Mouse (Mus musculus) hematopoietic stem cell, adult 5-6 weeks (primary cell): ENCODE results near the gene Smim27. TPM values are rescaled to one million over a fixed set of nuclear protein-coding genes. Genes with fewer than 3 reads are reported as not detected.
A peak's percentile ranks its signal among the peaks of the same experiment; 100 is the strongest.

Experiments
- ATAC-seq, 2 experiments: fragments of 125-278 bp in 1 of 2; replicated peaks in 1 of 2; 2 replicates each; pipeline ENCODE4 v1.8.0; 2016 to 2017; ENCODE audit warnings: inconsistent platforms in 2 of 2, mild to moderate bottlenecking in 2 of 2, moderate number of reproducible peaks in 2 of 2, low read depth in 1 of 2, moderate TSS enrichment in 1 of 2; ENCODE audit not compliant: low FRiP score in 2 of 2, poor library complexity in 2 of 2, severe bottlenecking in 2 of 2, insufficient read depth in 1 of 2, low TSS enrichment in 1 of 2
- total RNA-seq: library from RNA; stranded (forward); fragments of 172-1452, 232-1000 nt; gene quantifications from 2 replicates; pipeline ENCODE4 v1.2.3, GENCODE M21; 2017

Gene Smim27
- total RNA-seq, 1 experiment from 2014 or later = 11.1 TPM

DNA sequence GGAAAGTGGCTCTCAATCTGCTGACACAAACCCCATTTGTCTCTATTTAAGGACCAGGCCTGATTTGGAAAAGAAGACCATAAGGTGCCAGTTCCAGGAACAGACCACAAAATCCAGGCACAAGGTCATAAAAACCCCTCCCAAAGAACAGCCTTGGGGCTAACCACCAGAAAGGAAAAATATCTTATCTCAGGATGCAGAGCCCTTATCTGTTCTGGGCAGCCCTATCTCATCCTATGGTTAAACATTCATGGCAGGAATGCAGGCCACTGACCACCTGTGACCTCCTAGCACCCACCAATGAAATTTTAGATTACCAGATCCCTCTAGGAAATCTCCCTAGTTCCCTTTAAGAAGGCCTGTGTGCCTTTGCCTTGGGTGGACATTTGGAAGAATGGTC, 40.3 kb downstream of the Smim27 start:
- peak in 1 of 2 experiments; percentile 16; a peak in 1 of 4 replicates for ATAC-seq

DNA sequence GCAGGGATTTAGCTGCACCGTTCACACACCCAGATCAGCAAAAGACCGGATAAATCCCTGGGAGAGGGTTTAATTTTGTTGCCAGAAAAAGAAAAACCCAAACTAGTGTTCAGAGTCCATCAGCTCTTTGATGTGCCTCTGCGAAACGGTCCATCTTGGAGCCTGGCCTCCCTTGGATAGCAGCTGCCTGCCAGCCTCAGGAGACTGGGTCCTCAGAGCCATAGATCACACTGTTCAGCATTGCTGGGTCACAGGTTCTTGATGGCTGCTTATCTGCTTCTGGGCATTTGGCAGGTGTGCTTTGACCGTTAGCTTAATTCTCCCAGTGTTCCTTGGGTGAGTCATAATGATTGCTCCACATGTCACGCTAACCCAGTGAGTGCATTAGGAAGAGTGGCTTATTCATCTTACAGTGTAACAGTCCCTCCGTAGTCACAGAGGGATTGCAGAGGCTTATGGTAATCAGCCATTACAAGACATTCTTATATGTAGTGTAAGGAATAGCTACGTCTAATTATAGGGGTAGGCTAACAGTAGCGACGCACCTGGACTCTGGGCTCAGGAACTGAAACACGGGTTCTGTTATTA, 41.5 kb downstream of the Smim27 start:
- ATAC-seq = no peak

DNA sequence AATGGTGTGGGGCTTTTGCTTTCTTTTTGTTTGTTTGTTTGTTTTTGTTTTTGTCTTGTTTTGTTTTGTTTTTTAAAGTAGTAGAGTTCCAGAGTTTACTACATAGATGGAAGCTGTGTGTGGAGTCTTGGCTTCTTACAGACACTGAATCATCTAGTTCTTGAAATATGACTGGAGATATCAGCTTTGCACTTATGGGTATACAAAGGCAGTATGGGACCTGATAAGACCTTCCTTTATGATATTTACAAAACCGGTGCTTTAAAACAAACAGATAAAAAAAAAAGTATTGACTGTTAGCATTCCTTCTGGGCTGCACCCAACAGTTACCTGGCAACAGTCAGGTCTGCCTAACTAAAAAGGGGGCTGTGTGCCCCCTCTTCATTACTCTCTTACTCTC, 42.8 kb downstream of the Smim27 start:
- ATAC-seq = no peak

DNA sequence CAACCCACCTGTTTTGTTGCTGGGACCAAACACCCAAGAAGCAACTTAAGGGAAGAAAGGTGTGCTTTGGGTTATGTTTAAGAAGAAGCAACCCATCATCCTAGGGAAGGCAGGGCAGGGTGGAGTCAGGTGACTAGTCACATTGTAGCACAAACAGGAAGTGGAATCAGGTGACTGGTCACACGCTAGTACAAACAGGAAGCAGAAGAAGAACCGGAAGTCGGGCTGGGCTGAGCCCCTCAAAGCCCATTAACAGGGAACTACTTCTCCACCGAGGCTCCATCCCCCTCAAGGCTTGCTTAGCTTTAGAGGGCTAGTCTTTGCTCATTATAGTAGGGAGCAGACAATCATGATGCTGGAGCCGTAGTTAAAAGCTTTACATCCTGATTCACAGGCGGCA, 43.6 kb downstream of the Smim27 start:
- peak; percentile 60 to 72 for ATAC-seq

GRCm38 (mm10) chr4:40317404-40317803, 48.0 kb downstream of the Smim27 start:
- ATAC-seq = no peak

Other genes starting within 250 kb of the Smim27 start
- 23.7 and 25.0 TPM in 2 replicates for gene Aco1, start 126.5 kb upstream of the Smim27 start, total RNA-seq
- 65.7 and 83.7 TPM in 2 replicates for gene Ddx58, start 29.8 kb upstream of the Smim27 start, total RNA-seq
- 110 and 135 TPM in 2 replicates for gene Topors, start 271 bp downstream of the Smim27 start, total RNA-seq
- 43.8 and 50.3 TPM in 2 replicates for gene Ndufb6, start 9.8 kb downstream of the Smim27 start, total RNA-seq
- 1.1 and 1.3 TPM in 2 replicates for gene Tmem215, start 202.6 kb downstream of the Smim27 start, total RNA-seq